Mouse (Mus musculus) frontal cortex, adult 2 months (tissue): ENCODE results near the gene Gng8. TPM values are rescaled to one million over a fixed set of nuclear protein-coding genes. Genes with fewer than 3 reads are reported as not detected.

Source experiments
- DNase-seq, 2 experiments: peaks; one replicate each; pipeline ENCODE4 v3.0.0; 2022; ENCODE audit warnings: low spot score in 1 of 2; ENCODE audit errors: extremely low spot score in 1 of 2
- polyA plus RNA-seq: library from polyadenylated mRNA; depleted of rRNA; stranded (reverse); fragments of >200 nt; gene quantifications from 2 replicates; pipeline ENCODE4 v1.2.3, GENCODE M21; 2012

The Gng8 gene
- polyA plus RNA-seq, 1 experiment, result 5.9 TPM

GRCm38 (mm10) chr7:16906889-16907559, 15.4 kb downstream of the Gng8 start:
- DNase-seq, result no peak

GRCm38 (mm10) chr7:16907842-16908241, 16.3 kb downstream of the Gng8 start:
- DNase-seq, result no peak

GRCm38 (mm10) chr7:16908367-16908766, 16.8 kb downstream of the Gng8 start:
- no peak for DNase-seq

- no peak for DNase-seq
Measured at GRCm38 (mm10) chr7:16908859-16909258, 17.3 kb downstream of the Gng8 start.

- no peak for DNase-seq
Measured at GRCm38 (mm10) chr7:16909909-16910308, 18.3 kb downstream of the Gng8 start.

- DNase-seq, result no peak
Measured at GRCm38 (mm10) chr7:16911904-16912303, 20.3 kb downstream of the Gng8 start.

- DNase-seq, result no peak
Measured at GRCm38 (mm10) chr7:16912360-16912759, 20.8 kb downstream of the Gng8 start.

GRCm38 (mm10) chr7:16913806-16914452, 22.3 kb downstream of the Gng8 start:
- peak in 1 of 2 experiments; percentile 85 for DNase-seq

GRCm38 (mm10) chr7:16914453-16915343, 23.1 kb downstream of the Gng8 start:
- no peak for DNase-seq

- DNase-seq, result no peak
Measured at GRCm38 (mm10) chr7:16915461-16916340, 24.1 kb downstream of the Gng8 start.

GRCm38 (mm10) chr7:16916342-16917265, 25.0 kb downstream of the Gng8 start:
- DNase-seq, result no peak

- no peak for DNase-seq
Measured at GRCm38 (mm10) chr7:16917447-16917846, 25.9 kb downstream of the Gng8 start.

- DNase-seq, result peak in 1 of 2 experiments; percentile 81
Measured at GRCm38 (mm10) chr7:16918014-16918413, 26.4 kb downstream of the Gng8 start.

GRCm38 (mm10) chr7:16918670-16919069, 27.1 kb downstream of the Gng8 start:
- DNase-seq, result no peak

GRCm38 (mm10) chr7:16919395-16920149, 28.0 kb downstream of the Gng8 start:
- DNase-seq, result no peak

- no peak for DNase-seq
Measured at GRCm38 (mm10) chr7:16920150-16920579, 28.6 kb downstream of the Gng8 start.

- DNase-seq, result peak in 1 of 2 experiments; percentile 51
Measured at GRCm38 (mm10) chr7:16920818-16921791, 29.5 kb downstream of the Gng8 start.
